In the genomic region with DNA sequence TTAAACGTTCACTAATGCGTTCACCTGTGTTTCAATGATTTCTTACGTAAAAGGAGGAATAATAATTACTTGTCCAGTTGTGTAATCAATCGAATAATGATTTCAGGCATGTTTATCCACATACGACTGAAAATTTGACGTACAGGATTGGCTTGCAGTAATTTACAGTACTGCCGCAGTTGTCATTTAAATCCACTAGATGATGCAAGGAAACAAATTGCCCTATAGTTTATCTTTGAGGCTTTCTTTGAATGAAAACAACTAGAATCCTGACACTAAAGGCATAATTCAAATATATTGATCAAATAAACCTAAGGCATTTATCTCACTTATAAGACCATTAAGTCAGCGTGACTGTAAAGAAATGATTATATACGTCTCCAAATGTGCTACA, we compare ENCODE assay signal across 8 mouse cellular contexts. TPM values are rescaled to one million over a fixed set of nuclear protein-coding genes. Genes with fewer than 3 reads are reported as not detected.
A peak's percentile ranks its signal among the peaks of the same experiment; 100 is the strongest.
DNase-seq lines count a peak whose midpoint lies in the region; ATAC-seq lines count a peak whose summit lies in the region.

No protein-coding gene starts in this region.

- WGBS in neural tube, embryonic 11.5 days: 41% methylated on average over 9 of the region's 9 CpGs
- 48% methylated on average over 9 of the region's 9 CpGs for WGBS in forebrain, embryonic 12.5 days
- 41% methylated on average over 9 of the region's 9 CpGs for WGBS in liver, embryonic 12.5 days (ENCODE audit: insufficient replicate concordance)
- WGBS in stomach, embryonic 14.5 days: 21% methylated on average over 9 of the region's 9 CpGs

- peak overlapping the region; percentile 76 for H3K4me2 ChIP-seq in neural tube, embryonic 11.5 days (ENCODE audit: low read depth)
- H3K4me2 ChIP-seq in forebrain, embryonic 12.5 days: peak overlapping the region; percentile 73
- peak overlapping the region; percentile 81 for H3K4me2 ChIP-seq in liver, embryonic 12.5 days
- peak overlapping the region; percentile 74 for H3K4me2 ChIP-seq in stomach, embryonic 14.5 days (replicated peaks; ENCODE audit: low read depth, low read length)

- DNase-seq in neural tube, embryonic 11.5 days (ENCODE audit: low spot score): no peak
- DNase-seq in neural tube, embryonic 10.5 days (ENCODE audit: extremely low spot score, low spot score): no peak
- no peak for DNase-seq in gastrocnemius, postnatal 25 days
- DNase-seq in cerebellum, adult 8-10 months: no peak
- DNase-seq in gastrocnemius, postnatal 36 days: no peak

- no peaks in the 10 kb centered on the region for H3K27me3 ChIP-seq in neural tube, embryonic 11.5 days (ENCODE audit: control insufficient read depth, insufficient read depth, low read length)
- H3K27me3 ChIP-seq in forebrain, embryonic 12.5 days: no peaks in the 10 kb centered on the region
- no peaks in the 10 kb centered on the region for H3K27me3 ChIP-seq in liver, embryonic 12.5 days (replicated peaks)
- no peaks in the 10 kb centered on the region for H3K27me3 ChIP-seq in stomach, embryonic 14.5 days (ENCODE audit: control insufficient read depth, insufficient read depth, low read length)

- no peaks in the 10 kb centered on the region for H3K9me3 ChIP-seq in neural tube, embryonic 11.5 days (ENCODE audit: control insufficient read depth, low read length)
- no peaks in the 10 kb centered on the region for H3K9me3 ChIP-seq in forebrain, embryonic 12.5 days
- H3K9me3 ChIP-seq in liver, embryonic 12.5 days (replicated peaks): no peaks in the 10 kb centered on the region
- no peaks in the 10 kb centered on the region for H3K9me3 ChIP-seq in stomach, embryonic 14.5 days (ENCODE audit: control insufficient read depth, low read depth, low read length)

- H3K27ac ChIP-seq in neural tube, embryonic 11.5 days (ENCODE audit: low read depth, low read length): no peak overlapping the region; the same call in 1 of the 2 replicates
- peak overlapping the region; percentile 96 for H3K27ac ChIP-seq in forebrain, embryonic 12.5 days
- H3K27ac ChIP-seq in liver, embryonic 12.5 days: peak overlapping the region; percentile 31
- peak overlapping the region; percentile 91; the same call in 1 of the 2 replicates for H3K27ac ChIP-seq in stomach, embryonic 14.5 days (ENCODE audit: low read length)

- intact Hi-C loops in gastrocnemius, postnatal 36 days (cut with DNase I): no loop called here

- peaks cover 12% of the 10 kb centered on the region for H3K4me1 ChIP-seq in neural tube, embryonic 11.5 days (ENCODE audit: control insufficient read depth, insufficient read depth, low read length)
- peaks cover 25% of the 10 kb centered on the region for H3K4me1 ChIP-seq in forebrain, embryonic 12.5 days
- H3K4me1 ChIP-seq in liver, embryonic 12.5 days: peaks cover 26% of the 10 kb centered on the region
- peaks cover 16% of the 10 kb centered on the region; the same call in 1 of the 2 replicates for H3K4me1 ChIP-seq in stomach, embryonic 14.5 days (ENCODE audit: control insufficient read depth, insufficient read depth, low read length)

- peaks cover 11% of the 10 kb centered on the region; the same call in 1 of the 2 replicates for H3K36me3 ChIP-seq in neural tube, embryonic 11.5 days (ENCODE audit: control insufficient read depth, insufficient read depth, low read length)
- H3K36me3 ChIP-seq in forebrain, embryonic 12.5 days (replicated peaks): peaks cover 28% of the 10 kb centered on the region
- H3K36me3 ChIP-seq in liver, embryonic 12.5 days: peaks cover 30% of the 10 kb centered on the region
- peaks cover 26% of the 10 kb centered on the region for H3K36me3 ChIP-seq in stomach, embryonic 14.5 days (ENCODE audit: control insufficient read depth, insufficient read depth, low read length)

- ATAC-seq in neural tube, embryonic 11.5 days (ENCODE audit: insufficient read depth, low FRiP score, low TSS enrichment): no peak
- peak; percentile 31 for ATAC-seq in forebrain, embryonic 12.5 days (ENCODE audit: low FRiP score)
- no peak for ATAC-seq in liver, embryonic 12.5 days
- ATAC-seq in stomach, embryonic 14.5 days (ENCODE audit: insufficient number of reproducible peaks, insufficient read depth, low FRiP score, low read depth): no peak

- H3K4me3 ChIP-seq in neural tube, embryonic 11.5 days (ENCODE audit: low read depth, low read length): peak overlapping the region; percentile 85
- H3K4me3 ChIP-seq in forebrain, embryonic 12.5 days (replicated peaks): peak overlapping the region; percentile 77
- H3K4me3 ChIP-seq in liver, embryonic 12.5 days: peak overlapping the region; percentile 80
- H3K4me3 ChIP-seq in stomach, embryonic 14.5 days (ENCODE audit: low read depth, low read length): peak overlapping the region; percentile 73

- peak overlapping the region; percentile 95; the same call in 1 of the 2 replicates for H3K9ac ChIP-seq in neural tube, embryonic 11.5 days (ENCODE audit: low read length)
- H3K9ac ChIP-seq in forebrain, embryonic 12.5 days: peak overlapping the region; percentile 95
- peak overlapping the region; percentile 91 for H3K9ac ChIP-seq in liver, embryonic 12.5 days
- peak overlapping the region; percentile 83 for H3K9ac ChIP-seq in stomach, embryonic 14.5 days (replicated peaks; ENCODE audit: low read depth, low read length)

RNA-seq across cellular contexts. Expression of a gene that starts 0.4 kb away (rescaled TPM):
- polyA plus RNA-seq in neural tube, embryonic 11.5 days (2014; fragmentation: Nextera tagmentation; extraction: Ambion mirVana): 272 and 275 TPM in 2 replicates
- polyA plus RNA-seq in forebrain, embryonic 12.5 days (2016; fragmentation: Nextera tagmentation; extraction: Ambion mirVana): 357 and 385 TPM in 2 replicates
- 69.1 and 76.4 TPM in 2 replicates for polyA plus RNA-seq in liver, embryonic 12.5 days (2016; fragmentation: Nextera tagmentation; extraction: Ambion mirVana)
- polyA plus RNA-seq in stomach, embryonic 14.5 days (2014; fragmentation: Nextera tagmentation; extraction: Ambion mirVana): 173 and 194 TPM in 2 replicates
- 10 to 100 TPM; 17.5 to 17.7 TPM for total RNA-seq in gastrocnemius, postnatal 25 days (2021)
- total RNA-seq in gastrocnemius, postnatal 36 days (2021): 10 to 100 TPM; 13.5 to 14.9 TPM
